Mouse (Mus musculus) kidney, adult 2 months (tissue): ENCODE measurements around the gene Pax4. TPM values are rescaled to one million over a fixed set of nuclear protein-coding genes. Genes with fewer than 3 reads are reported as not detected.

Experiments used
- DNase-seq: peaks from one replicate; pipeline ENCODE4 v3.0.0; 2021
- H3K27ac ChIP-seq: fragments of 200-500 bp; 2 replicates; pipeline ENCODE4 v1.5.1; 2012; ENCODE audit warnings: low read depth, low read length, control low read depth, inconsistent platforms; ENCODE audit not compliant: insufficient read depth
- H3K27me3 ChIP-seq: fragments of 200-500 bp; replicated peaks from 2 replicates; pipeline ENCODE4 v1.6.1; 2012; ENCODE audit warnings: mild to moderate bottlenecking, moderate library complexity, low read length, inconsistent platforms; ENCODE audit not compliant: control insufficient read depth, insufficient read depth
- H3K36me3 ChIP-seq: fragments of 200-500 bp; 2 replicates; pipeline ENCODE4 v1.6.1; 2012; ENCODE audit warnings: mild to moderate bottlenecking, moderate library complexity, low read length, inconsistent platforms; ENCODE audit not compliant: control insufficient read depth, insufficient read depth
- H3K4me1 ChIP-seq: fragments of 200-500 bp; 2 replicates; pipeline ENCODE4 v1.6.1; 2011; ENCODE audit warnings: low read length; ENCODE audit not compliant: control insufficient read depth, insufficient read depth
- H3K4me3 ChIP-seq: fragments of 200-500 bp; 2 replicates; pipeline ENCODE4 v1.5.1; 2011; ENCODE audit warnings: mild to moderate bottlenecking, low read depth, low read length, control low read depth; ENCODE audit not compliant: insufficient read depth
- CTCF ChIP-seq: fragments of 200-500 bp; conservative IDR thresholded peaks from 2 replicates; pipeline ENCODE4 v1.5.1; 2011; ENCODE audit warnings: low read depth, mild to moderate bottlenecking, control low read depth, low read length, moderate library complexity, mixed read lengths; ENCODE audit not compliant: insufficient read depth, insufficient read length
- POLR2A ChIP-seq: fragments of 200-500 bp; IDR thresholded peaks from one replicate; pipeline ENCODE4 v1.6.1; 2011; ENCODE audit warnings: low read depth, low read length, control low read depth
- WGBS: fragments of 180-500 bp; shearing (Covaris S2); methylation state at CpG from one replicate; pipeline ENCODE4 v1.1.7; 2018; 5-methylcytosine and 5-hydroxymethylcytosine counted together
- polyA plus RNA-seq: library from polyadenylated mRNA; depleted of rRNA; stranded (reverse); fragments of >200 nt; gene quantifications from 2 replicates; pipeline ENCODE4 v1.2.3, GENCODE M21; 2012

Pax4 gene
- polyA plus RNA-seq, 1 experiment = not detected

DNA sequence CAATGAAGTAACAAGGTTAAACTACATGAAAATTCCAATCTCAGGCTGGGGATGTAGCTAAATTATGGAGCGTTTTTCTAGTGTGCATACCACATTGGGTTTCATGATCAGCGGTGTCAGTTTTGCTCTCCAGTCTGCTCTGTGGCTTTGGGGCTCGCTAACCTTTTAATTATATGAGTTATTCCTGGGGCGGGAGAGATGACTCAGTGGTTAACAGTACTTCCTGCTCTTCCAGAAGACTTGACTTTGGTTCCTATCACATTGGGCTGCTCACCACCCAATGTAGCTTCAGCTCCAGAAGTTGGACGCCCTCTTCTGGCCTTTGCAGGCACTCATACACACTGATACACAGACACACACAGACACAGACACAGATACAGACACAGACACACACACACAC, 21.5 kb upstream of the Pax4 start:
- Histone ChIP-seq H3K36me3 (no peaks in the 10 kb centered on the region), H3K4me3 (no peak overlapping the region), H3K27me3 (no peaks in the 10 kb centered on the region), H3K4me1 (peaks cover 4% of the 10 kb centered on the region; the same call in 1 of the 2 replicates), H3K27ac (no peak overlapping the region)
- no peak for TF ChIP-seq POLR2A
- WGBS = 75% methylated on average over 5 of the region's 5 CpGs
- no peak for DNase-seq

DNA sequence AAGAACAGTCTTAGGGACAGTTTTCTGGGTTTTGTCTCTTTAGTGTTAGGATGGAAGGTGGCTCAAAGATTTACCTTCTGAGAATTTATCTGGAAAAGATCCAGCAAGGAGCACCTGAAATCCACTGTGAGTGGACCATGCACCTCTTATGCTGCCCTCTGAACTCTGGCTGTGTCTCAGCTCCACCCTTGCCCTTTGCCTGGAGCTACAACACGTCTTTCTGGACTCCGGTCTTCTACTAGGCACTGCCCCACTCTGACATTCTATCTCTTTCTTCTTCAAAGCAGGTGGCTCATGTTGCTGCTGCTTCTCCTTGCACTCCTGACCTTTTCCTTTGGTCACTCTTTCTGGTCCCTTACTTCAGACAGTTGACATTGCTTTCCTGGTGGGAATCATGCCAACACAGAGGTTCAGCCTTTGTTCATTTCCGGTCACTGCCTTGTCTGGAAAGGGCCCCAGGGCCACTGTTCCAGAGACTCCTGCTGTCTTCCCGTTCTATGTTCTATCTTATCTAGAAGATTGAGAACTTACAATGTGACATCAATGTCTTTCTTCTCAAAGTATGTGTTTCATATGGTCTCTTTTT, 21.0 kb upstream of the Pax4 start:
- peaks cover 4% of the 10 kb centered on the region; the same call in 1 of the 2 replicates for H3K4me1 ChIP-seq
- H3K36me3 ChIP-seq = no peaks in the 10 kb centered on the region
- WGBS = 25% methylated on average over 4 of the region's 4 CpGs
- TF ChIP-seq POLR2A = no peak
- TF ChIP-seq CTCF = no peak
- H3K27ac ChIP-seq = 0 out of 2 replicates have a peak overlapping the region, but pooled peaks have one; percentile 5
- no peak overlapping the region for H3K4me3 ChIP-seq
- H3K27me3 ChIP-seq = no peaks in the 10 kb centered on the region
- DNase-seq = peak; percentile 60

DNA sequence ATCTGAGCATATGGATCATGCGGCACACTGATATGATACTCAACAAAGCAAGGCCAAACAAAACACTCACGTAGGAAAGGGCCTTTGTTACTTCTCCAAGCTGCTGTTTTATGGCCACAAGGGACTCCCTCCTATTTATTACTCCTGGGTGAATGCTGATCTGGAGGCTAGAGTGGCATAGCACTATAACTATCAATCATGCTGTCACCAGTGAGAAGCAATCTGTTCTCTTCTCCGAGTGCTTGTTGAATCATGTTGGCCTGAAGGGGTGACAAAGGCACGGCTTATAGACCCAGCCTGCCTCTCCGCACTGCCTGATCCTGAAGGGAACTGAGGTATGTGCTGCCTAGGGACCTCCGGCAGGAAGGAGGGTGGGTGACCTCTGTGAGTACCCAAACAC, 15.5 kb upstream of the Pax4 start:
- Histone ChIP-seq H3K4me3 (no peak overlapping the region), H3K4me1 (no peaks in the 10 kb centered on the region), H3K27ac (no peak overlapping the region), H3K27me3 (no peaks in the 10 kb centered on the region), H3K36me3 (no peaks in the 10 kb centered on the region)
- TF ChIP-seq CTCF (no peak), POLR2A (no peak)
- WGBS = 37% methylated on average over 6 of the region's 6 CpGs
- no peak for DNase-seq

DNA sequence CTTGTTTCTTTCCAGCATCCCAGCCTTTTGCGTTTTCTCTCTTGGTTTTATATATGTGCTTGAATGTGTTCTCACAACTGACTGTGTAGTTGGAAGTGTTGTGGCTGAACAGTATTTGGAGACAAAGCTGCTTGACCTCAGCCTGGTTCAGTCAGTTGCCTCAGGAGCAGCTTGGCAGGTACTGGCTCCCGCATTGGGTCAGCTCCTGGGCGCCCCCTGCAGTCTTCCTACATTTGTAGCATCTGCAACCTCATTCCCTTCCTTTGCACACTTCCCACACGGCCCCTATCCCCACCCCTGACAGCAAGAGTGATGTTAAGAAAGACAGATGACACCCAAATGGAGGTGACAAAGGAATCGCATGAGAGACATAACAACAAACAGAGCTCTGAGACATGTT, 11.4 kb upstream of the Pax4 start:
- no peaks in the 10 kb centered on the region for H3K36me3 ChIP-seq
- TF ChIP-seq CTCF (peak; percentile 80), POLR2A (no peak)
- H3K4me3 ChIP-seq = no peak overlapping the region
- no peaks in the 10 kb centered on the region for H3K4me1 ChIP-seq
- H3K27ac ChIP-seq = no peak overlapping the region
- DNase-seq = peak; percentile 78
- H3K27me3 ChIP-seq = no peaks in the 10 kb centered on the region
- 5% methylated on average over 5 of the region's 5 CpGs for WGBS

DNA sequence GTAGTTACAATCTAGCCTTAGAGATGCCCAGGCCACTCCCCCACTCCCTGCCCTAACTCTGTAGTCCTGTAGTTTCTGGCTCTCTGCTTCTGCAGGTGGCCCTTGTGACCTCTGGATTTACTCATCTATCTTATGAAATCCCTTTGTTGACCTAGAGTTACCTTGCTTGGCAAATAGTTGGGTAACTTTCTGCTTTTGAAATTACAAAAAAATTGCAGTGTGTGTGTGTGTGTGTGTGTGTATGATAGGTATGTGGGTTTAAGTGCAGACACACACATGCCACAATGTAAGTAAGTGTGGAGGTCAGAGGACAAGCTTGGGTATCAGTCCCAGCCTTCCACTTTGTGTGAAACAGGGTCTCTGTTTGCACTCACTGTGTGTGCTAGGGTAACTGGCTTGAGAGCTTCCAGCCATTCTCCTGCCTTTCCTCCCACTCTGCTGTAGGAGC, 10.1 kb upstream of the Pax4 start:
- DNase-seq = no peak
- H3K4me1 ChIP-seq = no peaks in the 10 kb centered on the region
- no peak overlapping the region for H3K4me3 ChIP-seq
- H3K27me3 ChIP-seq = no peaks in the 10 kb centered on the region
- no peak for TF ChIP-seq CTCF
- H3K27ac ChIP-seq = no peak overlapping the region
- H3K36me3 ChIP-seq = no peaks in the 10 kb centered on the region

DNA sequence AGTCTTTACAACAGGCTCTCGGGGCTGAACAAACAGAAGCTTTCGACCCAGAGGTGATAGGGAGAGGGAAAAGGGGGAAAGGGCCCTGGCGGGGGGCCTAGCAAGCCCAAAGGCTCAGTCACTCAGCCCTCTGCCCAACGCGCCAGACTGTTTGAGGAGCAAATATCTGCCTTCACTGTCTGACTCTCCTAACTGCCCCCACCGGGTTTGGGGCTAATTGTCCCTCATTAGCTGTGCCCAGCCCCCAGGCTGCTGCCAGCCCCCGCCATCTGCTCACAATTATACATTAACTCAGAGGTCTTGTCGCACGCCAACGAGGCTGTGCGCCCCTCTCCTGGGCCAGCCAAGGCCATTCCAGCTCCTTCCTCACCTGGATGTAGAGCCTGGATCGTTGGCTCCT, 1.8 kb upstream of the Pax4 start:
- DNase-seq = no peak
- Histone ChIP-seq H3K27me3 (no peaks in the 10 kb centered on the region), H3K4me1 (no peaks in the 10 kb centered on the region), H3K4me3 (no peak overlapping the region), H3K27ac (no peak overlapping the region), H3K36me3 (no peaks in the 10 kb centered on the region)
- WGBS = 2% methylated on average over 12 of the region's 12 CpGs
- TF ChIP-seq POLR2A (no peak), CTCF (no peak)

DNA sequence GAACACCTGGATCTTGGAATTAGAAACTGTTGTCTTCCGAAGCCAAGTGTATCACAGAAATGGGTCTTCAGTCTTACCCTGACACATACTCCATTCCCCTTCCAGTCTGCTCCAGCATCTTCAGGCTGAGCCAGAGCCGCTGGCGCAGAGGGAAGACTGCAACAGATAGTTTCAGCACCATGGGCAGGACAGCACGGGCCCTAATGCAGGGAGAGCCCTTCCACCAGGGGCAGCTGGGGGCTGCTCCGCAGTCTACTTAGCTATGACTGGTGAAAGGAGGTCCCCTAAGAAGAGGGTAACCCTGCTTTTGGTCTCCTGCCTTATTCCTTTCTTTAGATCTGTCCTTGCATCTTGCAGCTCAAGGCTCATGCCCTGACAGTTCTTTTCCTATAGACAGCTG, 1.3 kb upstream of the Pax4 start:
- no peaks in the 10 kb centered on the region for H3K36me3 ChIP-seq
- no peaks in the 10 kb centered on the region for H3K27me3 ChIP-seq
- WGBS = 13% methylated on average over 5 of the region's 5 CpGs
- H3K4me3 ChIP-seq = no peak overlapping the region
- H3K4me1 ChIP-seq = no peaks in the 10 kb centered on the region
- DNase-seq = no peak
- TF ChIP-seq POLR2A (no peak), CTCF (no peak)
- no peak overlapping the region for H3K27ac ChIP-seq
